Mouse (Mus musculus) kidney, adult 18-20 months (tissue): ENCODE measurements around the gene Pex13.
A peak's percentile ranks its signal among the peaks of the same experiment; 100 is the strongest.
"Not testable (repeated sequence)": the region's sequence is repeated elsewhere in the genome, so short reads cannot be mapped to it uniquely, and the experiment has no call there.

Source experiments
- DNase-seq: peaks from one replicate; pipeline ENCODE4 v3.0.0; 2021

Gene Pex13

DNA sequence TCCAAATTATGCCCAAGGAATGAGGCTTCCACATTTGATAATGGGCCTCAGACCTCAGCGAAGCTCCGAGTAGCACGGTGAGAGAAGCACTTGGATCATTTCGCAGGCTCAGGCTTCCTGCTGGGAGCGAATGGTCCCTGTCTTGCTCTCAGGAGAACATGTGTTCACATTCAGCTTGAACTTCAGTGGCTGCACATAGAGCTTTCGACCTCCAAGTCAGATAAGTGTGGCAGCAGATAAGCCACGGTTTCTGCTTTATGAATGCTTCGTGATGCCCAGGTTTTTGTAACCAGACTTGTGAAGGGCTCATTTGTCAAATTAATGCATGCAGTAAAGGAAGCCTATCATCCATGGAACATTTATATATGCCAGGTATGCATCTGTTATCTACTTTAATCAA is 31.2 kb downstream of the Pex13 start:
- no peak for DNase-seq

- no peak for DNase-seq
Measured at GRCm38 (mm10) chr11:23633879-23634215, 31.9 kb downstream of the Pex13 start.

GRCm38 (mm10) chr11:23632945-23633878 is 32.5 kb downstream of the Pex13 start, which contains the start of gene 0610010F05Rik:
TSS of gene 0610010F05Rik (minus strand) at chr11:23633639.
- peak; percentile 83 for DNase-seq

GRCm38 (mm10) chr11:23630664-23631063 is 35.1 kb downstream of the Pex13 start:
- DNase-seq = no peak

- DNase-seq = no peak
Measured at GRCm38 (mm10) chr11:23618995-23619394, 46.8 kb downstream of the Pex13 start.

DNA sequence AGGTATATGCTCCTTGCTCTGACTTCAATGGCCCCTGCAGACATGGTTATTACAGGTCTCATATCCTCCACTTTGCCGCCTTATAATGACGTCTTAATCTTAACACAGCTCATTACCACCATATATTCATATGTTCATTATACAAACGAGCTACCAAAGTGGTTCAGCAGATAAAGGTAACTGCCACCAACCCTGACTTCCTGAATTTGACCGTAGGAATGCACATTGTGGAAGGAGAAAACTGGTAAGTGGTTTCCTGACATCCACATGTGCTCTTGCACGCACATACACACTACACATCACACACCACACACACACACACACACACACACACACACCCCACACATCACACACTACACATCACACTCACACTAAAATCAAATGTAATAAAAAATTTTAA is 51.2 kb downstream of the Pex13 start:
- no peak for DNase-seq

- not testable (repeated sequence) for DNase-seq
Measured at GRCm38 (mm10) chr11:23607291-23607690, 58.5 kb downstream of the Pex13 start.
